Mouse (Mus musculus): Measurements from ENCODE around the gene Tmed8. TPM values are rescaled to one million over a fixed set of nuclear protein-coding genes. Genes with fewer than 3 reads are reported as not detected.

Tmed8 gene
- polyA plus RNA-seq, 1 experiment from 2014 or later, result 2.4 TPM

DNA sequence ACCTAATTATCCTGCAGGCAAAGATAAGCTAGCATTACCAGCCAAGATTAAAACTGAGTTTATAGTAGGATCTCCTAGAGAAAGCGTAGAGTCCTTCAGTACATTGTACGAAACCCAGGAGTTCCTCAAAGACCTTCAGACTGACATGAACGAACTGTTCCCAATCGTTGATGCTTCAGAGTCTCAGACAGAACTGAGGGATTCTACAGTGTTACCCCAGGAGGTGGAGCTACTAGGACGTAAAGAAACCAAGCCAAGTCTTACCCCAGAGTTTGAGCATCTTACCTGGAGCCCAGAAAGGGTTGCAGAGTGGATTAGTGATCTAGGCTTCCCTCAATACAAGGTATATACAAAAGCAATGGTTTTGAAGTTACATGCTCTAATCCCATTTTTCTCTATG is 1.4 kb upstream of the Tmed8 start:
- H3K36me3 ChIP-seq, result no peaks in the 10 kb centered on the region
- no peak overlapping the region for H3K9ac ChIP-seq
- peaks cover 9% of the 10 kb centered on the region; the same call in 1 of the 2 replicates for H3K4me1 ChIP-seq
- no peak for ATAC-seq (ENCODE audit: insufficient number of reproducible peaks, low FRiP score, low TSS enrichment, low read depth)
- WGBS, result 67% methylated on average over 5 of the region's 5 CpGs
- no peak overlapping the region for H3K4me2 ChIP-seq
- no peak overlapping the region for H3K4me3 ChIP-seq
- no peaks in the 10 kb centered on the region for H3K27me3 ChIP-seq
- no peaks in the 10 kb centered on the region for H3K9me3 ChIP-seq
- H3K27ac ChIP-seq, result no peak overlapping the region

DNA sequence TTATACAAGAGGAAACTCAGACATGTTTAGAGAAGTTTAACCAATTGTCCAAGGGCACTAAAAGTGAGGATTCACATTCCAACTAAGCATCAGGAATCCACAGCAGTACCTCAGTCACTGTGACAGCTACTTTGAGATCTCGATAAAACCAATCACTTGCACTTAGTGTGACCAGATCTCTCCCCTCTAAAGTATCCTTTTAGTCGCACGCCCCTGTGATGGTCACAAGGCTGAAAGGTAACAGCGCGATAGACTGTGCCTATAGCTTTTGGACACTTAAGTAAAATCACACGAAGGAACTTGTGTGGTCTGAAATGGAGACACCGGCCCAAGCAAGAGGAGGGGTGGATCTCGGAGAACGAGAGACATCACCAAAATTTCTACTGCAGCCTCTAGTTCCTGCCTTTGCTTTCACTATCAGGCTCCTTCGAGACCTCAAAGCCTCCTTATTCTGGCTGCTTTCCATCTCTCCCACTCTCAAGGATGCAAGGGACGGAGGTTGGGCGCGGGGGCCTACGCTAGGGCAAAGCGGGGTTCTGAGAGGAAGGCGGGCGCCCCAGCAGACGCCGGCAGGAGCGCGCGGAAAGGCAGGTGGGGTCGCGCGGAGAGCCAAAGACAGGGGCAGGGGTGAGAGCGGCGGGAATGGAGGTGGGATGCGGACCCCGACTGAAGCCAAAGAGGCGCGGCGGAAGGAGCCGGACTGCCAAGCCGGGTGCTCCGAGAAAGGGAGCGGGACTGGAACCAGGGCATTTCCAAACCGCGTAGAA is 865 bp downstream of the Tmed8 start, which contains the start of gene Samd15:
TSS of gene Samd15 (plus strand) at position 518 of the 767 bp plus-strand sequence.
- under 1% methylated on average over 38 of the region's 38 CpGs for WGBS
- Histone ChIP-seq H3K36me3 (no peaks in the 10 kb centered on the region), H3K27me3 (no peaks in the 10 kb centered on the region), H3K27ac (peak within 1 kb of the TSS; percentile 83), H3K4me3 (peak within 1 kb of the TSS; percentile 84), H3K4me2 (peak within 1 kb of the TSS; percentile 85), H3K9ac (peak within 1 kb of the TSS; percentile 80), H3K4me1 (peaks cover 9% of the 10 kb centered on the region; the same call in 1 of the 2 replicates), H3K9me3 (no peaks in the 10 kb centered on the region)
- ATAC-seq (ENCODE audit: insufficient number of reproducible peaks, low FRiP score, low TSS enrichment, low read depth), result no peak

DNA sequence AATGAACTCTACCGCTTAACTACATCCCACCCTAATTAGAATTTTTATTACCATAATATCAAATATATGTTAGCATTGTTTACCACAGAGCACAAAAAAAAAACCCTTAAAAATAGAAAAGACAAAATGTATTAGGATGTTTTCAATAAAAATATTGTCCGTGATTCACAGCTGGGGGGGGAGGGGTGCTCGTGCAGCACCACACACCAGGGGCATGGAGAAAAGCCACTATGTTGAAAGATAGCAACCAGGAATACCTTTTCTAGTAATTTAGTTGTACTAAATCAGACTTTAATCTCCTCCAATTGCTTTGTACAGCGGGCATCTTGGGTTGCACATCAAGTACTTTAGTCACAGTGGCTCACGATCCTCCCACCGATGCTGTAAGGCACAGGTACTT is 1.5 kb downstream of the Tmed8 start:
- H3K4me3 ChIP-seq, result peak overlapping the region; percentile 84
- peak overlapping the region; percentile 85 for H3K4me2 ChIP-seq
- ATAC-seq (ENCODE audit: insufficient number of reproducible peaks, low FRiP score, low TSS enrichment, low read depth), result no peak
- H3K27me3 ChIP-seq, result no peaks in the 10 kb centered on the region
- no peaks in the 10 kb centered on the region for H3K9me3 ChIP-seq
- H3K9ac ChIP-seq, result no peak overlapping the region
- H3K36me3 ChIP-seq, result no peaks in the 10 kb centered on the region
- H3K4me1 ChIP-seq, result peaks cover 9% of the 10 kb centered on the region; the same call in 1 of the 2 replicates
- no peak overlapping the region for H3K27ac ChIP-seq
- WGBS, result 51% methylated on average over 6 of the region's 6 CpGs

DNA sequence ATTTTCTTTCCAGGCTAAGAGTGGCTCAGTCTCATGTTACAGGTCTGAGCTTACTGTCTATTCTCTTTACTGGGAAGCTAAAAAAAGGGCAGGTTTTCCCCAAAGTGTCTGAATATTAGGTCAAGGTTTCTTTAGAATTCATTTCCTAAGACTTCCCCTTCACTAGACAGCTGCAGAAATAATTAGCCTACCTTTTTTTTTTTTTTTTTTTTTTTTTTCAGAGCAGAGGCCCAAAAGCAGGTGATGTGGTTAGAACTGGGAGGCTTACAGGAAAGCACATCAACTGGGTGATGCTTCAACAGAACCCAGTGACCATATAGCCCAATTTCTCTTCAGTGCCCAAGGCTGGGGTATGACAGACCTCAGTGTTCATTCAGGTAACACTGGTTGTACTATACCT is 3.9 kb downstream of the Tmed8 start:
- H3K4me2 ChIP-seq, result no peak overlapping the region
- H3K4me3 ChIP-seq, result no peak overlapping the region
- no peaks in the 10 kb centered on the region for H3K27me3 ChIP-seq
- H3K36me3 ChIP-seq, result no peaks in the 10 kb centered on the region
- no peaks in the 10 kb centered on the region for H3K9me3 ChIP-seq
- no peak overlapping the region for H3K9ac ChIP-seq
- H3K27ac ChIP-seq, result no peak overlapping the region
- no peak for ATAC-seq (ENCODE audit: insufficient number of reproducible peaks, low FRiP score, low TSS enrichment, low read depth)
- peaks cover 9% of the 10 kb centered on the region; the same call in 1 of the 2 replicates for H3K4me1 ChIP-seq

DNA sequence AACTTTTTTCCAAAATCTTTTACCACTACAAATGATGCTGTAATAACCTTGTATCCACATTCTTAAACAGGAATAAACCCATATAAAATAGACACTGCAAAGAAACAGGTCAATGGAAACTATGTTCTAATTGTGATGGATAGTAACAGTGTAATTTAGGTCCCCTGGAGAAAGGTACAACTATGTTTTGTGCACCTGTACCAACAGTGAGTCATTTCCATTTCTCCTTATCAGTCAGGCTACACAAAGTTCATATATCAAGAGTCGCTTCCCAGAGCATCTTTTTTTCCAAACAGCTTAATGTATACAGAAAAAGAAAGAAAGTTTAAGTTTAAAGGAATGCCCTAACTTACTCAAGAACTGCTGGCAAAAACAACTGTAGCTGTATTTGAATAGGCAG is 5.2 kb downstream of the Tmed8 start:
- WGBS, result 86% methylated on average over 1 of the region's 1 CpGs
- Histone ChIP-seq H3K36me3 (no peaks in the 10 kb centered on the region), H3K4me3 (no peak overlapping the region), H3K9ac (no peak overlapping the region), H3K27ac (no peak overlapping the region), H3K9me3 (no peaks in the 10 kb centered on the region), H3K27me3 (no peaks in the 10 kb centered on the region), H3K4me1 (peaks cover 9% of the 10 kb centered on the region; the same call in 1 of the 2 replicates), H3K4me2 (no peak overlapping the region)
- no peak for ATAC-seq (ENCODE audit: insufficient number of reproducible peaks, low FRiP score, low TSS enrichment, low read depth)

DNA sequence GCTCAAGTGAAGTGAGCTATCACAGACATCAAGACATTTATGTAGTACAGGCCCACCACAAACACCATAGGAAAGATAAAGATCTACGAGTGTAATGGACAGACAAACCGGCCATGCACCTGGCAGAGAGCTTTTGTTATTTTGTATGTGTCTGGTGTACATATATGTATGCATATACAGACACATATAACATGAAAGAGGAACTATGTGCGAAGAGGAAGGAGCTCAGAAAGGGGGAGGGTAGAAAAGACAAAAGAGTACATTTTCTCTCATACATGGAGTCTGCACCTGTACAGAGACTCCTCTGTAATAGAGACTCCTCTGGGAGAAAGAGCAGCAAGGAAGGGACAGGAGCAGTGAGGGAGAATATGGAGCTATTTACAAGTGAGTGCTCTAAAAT is 7.2 kb downstream of the Tmed8 start:
- 86% methylated on average over 3 of the region's 3 CpGs for WGBS
- H3K36me3 ChIP-seq, result no peaks in the 10 kb centered on the region
- H3K9ac ChIP-seq, result no peak overlapping the region
- no peak for ATAC-seq (ENCODE audit: insufficient number of reproducible peaks, low FRiP score, low TSS enrichment, low read depth)
- H3K27me3 ChIP-seq, result no peaks in the 10 kb centered on the region
- no peak overlapping the region for H3K4me2 ChIP-seq
- H3K9me3 ChIP-seq, result no peaks in the 10 kb centered on the region
- H3K4me3 ChIP-seq, result no peak overlapping the region
- 0 out of 2 replicates have a peak, but pooled peaks cover 3% of the 10 kb centered on the region for H3K4me1 ChIP-seq
- no peak overlapping the region for H3K27ac ChIP-seq

DNA sequence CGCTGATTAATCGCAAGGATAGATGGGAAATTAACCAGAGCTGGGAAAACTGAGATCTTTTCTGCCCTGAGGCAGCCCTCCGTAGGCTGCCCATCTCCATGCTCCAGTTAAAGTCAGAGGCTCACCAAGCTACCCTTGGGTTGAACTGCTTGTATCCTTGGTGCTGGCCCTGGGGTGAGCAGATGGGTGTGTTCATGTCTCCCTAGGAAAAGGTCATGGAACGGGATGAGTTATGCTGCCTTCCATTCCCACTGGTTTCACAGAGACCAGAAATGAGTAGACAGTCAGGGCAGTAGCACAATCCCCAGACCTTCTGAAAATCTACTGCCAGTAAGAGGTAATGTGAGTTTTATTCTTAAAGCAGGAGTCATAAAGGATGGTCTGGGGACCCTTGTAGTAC is 22.6 kb downstream of the Tmed8 start:
- H3K36me3 ChIP-seq, result peaks cover 12% of the 10 kb centered on the region; the same call in 1 of the 2 replicates
- no peak overlapping the region for H3K27ac ChIP-seq
- H3K4me1 ChIP-seq, result peaks cover 14% of the 10 kb centered on the region; the same call in 1 of the 2 replicates
- ATAC-seq (ENCODE audit: insufficient number of reproducible peaks, low FRiP score, low TSS enrichment, low read depth), result no peak
- H3K4me2 ChIP-seq, result no peak overlapping the region
- no peak overlapping the region for H3K9ac ChIP-seq
- H3K27me3 ChIP-seq, result no peaks in the 10 kb centered on the region
- WGBS, result 97% methylated on average over 4 of the region's 4 CpGs
- no peaks in the 10 kb centered on the region for H3K9me3 ChIP-seq
- no peak overlapping the region for H3K4me3 ChIP-seq

DNA sequence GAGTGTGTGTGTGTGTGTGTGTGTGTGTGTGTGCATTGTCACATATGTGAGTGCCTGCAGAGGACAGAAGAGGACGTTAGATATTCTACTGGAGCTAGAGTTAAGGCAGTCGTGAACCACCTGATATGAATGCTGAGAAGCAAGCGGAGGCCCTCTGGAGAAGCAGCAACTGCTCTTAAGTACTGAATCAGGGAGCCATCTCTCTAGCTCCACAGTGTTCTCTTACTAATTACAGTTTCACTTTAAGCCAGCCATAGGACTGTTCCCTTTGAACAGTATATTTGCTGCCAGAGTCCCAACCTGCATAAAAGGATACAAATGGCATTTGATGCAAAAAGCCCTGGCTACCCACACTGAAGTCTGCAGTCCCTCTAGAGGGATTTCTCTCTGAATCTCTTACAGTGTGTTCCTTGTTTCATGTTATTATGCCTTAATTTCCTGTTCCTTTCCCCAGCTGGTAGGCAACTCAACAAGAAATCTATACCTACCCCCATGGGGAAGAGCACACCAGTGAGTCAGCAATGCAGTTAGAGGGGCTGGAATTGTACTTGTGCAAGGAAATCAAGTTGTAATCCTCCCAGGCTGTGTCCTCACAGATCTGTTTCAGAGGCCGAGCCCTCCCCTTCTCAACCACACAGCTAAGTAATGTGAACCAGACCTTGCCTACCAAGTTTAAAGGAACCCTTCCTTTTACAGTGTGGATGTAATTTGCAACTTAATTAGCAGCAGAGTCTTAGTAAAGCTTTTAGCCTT is 24.9 kb downstream of the Tmed8 start:
- Histone ChIP-seq H3K27ac (peak overlapping the region; percentile 57), H3K4me2 (no peak overlapping the region), H3K9ac (no peak overlapping the region), H3K4me3 (no peak overlapping the region), H3K9me3 (no peaks in the 10 kb centered on the region), H3K4me1 (peaks cover 14% of the 10 kb centered on the region; the same call in 1 of the 2 replicates), H3K27me3 (no peaks in the 10 kb centered on the region), H3K36me3 (peaks cover 31% of the 10 kb centered on the region)
- WGBS, result 54% methylated on average over 4 of the region's 4 CpGs
- ATAC-seq (ENCODE audit: insufficient number of reproducible peaks, low FRiP score, low TSS enrichment, low read depth), result no peak

DNA sequence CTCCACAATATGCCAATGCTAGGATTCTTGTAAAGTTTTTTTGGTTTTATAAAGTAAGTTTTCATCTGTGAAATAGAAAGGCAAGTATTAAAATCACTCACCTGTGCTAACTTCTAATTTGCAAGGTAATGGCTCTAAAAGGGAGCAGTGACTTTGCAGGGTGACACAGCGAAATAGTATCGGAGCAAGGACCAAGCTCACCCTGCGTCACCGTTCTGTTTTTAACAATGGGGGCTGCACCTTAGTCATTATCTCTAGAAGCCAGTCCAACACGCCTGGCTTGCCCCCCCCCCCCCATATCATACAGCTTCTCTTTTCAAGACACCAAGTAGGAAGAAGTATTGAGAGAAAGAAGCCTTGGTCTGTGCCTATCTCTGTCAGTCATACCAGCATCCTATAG is 39.4 kb downstream of the Tmed8 start:
- H3K9ac ChIP-seq, result no peak overlapping the region
- no peaks in the 10 kb centered on the region for H3K4me1 ChIP-seq
- 92% methylated on average over 5 of the region's 5 CpGs for WGBS
- H3K4me3 ChIP-seq, result no peak overlapping the region
- no peaks in the 10 kb centered on the region for H3K27me3 ChIP-seq
- peaks cover 26% of the 10 kb centered on the region for H3K36me3 ChIP-seq
- H3K4me2 ChIP-seq, result no peak overlapping the region
- no peak overlapping the region for H3K27ac ChIP-seq
- no peak for ATAC-seq (ENCODE audit: insufficient number of reproducible peaks, low FRiP score, low TSS enrichment, low read depth)
- H3K9me3 ChIP-seq, result no peaks in the 10 kb centered on the region

DNA sequence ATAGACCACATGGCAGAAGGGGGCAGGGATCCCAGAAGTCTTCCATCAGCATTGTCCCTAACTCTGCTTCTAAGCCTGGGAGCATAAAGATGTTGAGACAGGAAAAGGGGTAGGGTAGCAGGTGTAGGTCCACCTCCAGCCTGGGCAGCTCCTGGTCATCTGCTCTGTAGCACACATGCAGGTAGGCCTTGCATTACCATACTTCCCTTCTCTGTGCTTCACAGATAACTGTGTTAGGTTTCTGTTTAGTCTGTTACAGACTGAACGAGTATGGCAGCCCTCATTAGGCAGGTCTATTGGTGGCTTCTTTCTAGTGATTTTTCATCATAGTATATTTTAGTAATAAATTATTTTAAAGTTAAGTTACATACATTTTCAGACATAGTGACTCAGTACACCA is 39.9 kb downstream of the Tmed8 start:
- 76% methylated on average over 1 of the region's 1 CpGs for WGBS
- no peaks in the 10 kb centered on the region for H3K4me1 ChIP-seq
- no peak for ATAC-seq (ENCODE audit: insufficient number of reproducible peaks, low FRiP score, low TSS enrichment, low read depth)
- H3K9ac ChIP-seq, result no peak overlapping the region
- no peaks in the 10 kb centered on the region for H3K9me3 ChIP-seq
- no peak overlapping the region for H3K27ac ChIP-seq
- peaks cover 31% of the 10 kb centered on the region for H3K36me3 ChIP-seq
- H3K4me2 ChIP-seq, result no peak overlapping the region
- H3K27me3 ChIP-seq, result no peaks in the 10 kb centered on the region
- H3K4me3 ChIP-seq, result no peak overlapping the region

DNA sequence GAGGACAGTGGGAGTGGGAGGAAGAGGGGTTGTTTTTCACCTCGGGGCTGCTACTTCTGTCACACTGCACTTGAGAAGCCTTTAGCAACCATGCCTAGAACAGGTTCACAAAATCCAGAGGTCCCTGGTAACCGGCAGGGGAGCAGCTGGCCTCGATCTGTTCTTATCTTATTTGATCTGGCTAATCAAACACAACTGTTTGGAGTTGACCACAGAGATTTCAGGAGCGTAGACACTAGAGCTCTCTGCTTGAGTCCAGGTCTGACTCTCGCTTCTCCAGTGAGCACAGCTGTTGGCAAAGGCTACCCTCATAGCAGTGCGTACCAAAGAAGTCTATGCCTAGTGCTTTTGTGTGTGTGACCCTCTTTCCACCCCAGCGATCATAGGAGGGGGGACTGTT is 42.2 kb downstream of the Tmed8 start:
- WGBS, result 75% methylated on average over 7 of the region's 7 CpGs
- ATAC-seq (ENCODE audit: insufficient number of reproducible peaks, low FRiP score, low TSS enrichment, low read depth), result no peak
- H3K4me1 ChIP-seq, result no peaks in the 10 kb centered on the region
- H3K4me3 ChIP-seq, result no peak overlapping the region
- H3K27ac ChIP-seq, result no peak overlapping the region
- no peaks in the 10 kb centered on the region for H3K27me3 ChIP-seq
- no peaks in the 10 kb centered on the region for H3K9me3 ChIP-seq
- H3K4me2 ChIP-seq, result no peak overlapping the region
- H3K36me3 ChIP-seq, result peaks cover 21% of the 10 kb centered on the region; the same call in 1 of the 2 replicates
- no peak overlapping the region for H3K9ac ChIP-seq

DNA sequence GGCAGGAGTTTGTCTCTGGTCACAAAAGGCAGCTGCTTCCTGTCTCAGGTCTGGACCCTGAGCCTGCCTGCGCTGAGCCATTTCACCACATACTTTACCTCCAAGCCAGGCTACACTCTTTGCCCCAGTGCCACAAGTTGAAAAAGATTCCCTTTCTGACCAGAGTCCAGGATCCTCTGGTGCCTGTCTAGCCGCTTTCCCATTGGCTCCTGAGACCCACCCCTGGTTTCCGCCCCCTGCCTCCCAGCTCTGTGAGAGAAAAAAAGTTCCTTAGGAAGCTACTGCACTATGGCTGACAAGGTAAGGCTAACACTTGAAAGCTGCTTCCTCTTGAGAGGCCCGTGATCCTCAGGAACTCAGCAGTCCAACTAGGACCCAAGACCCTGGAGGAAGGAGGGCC is 42.9 kb downstream of the Tmed8 start:
- Histone ChIP-seq H3K4me3 (no peak overlapping the region), H3K27me3 (no peaks in the 10 kb centered on the region), H3K4me2 (no peak overlapping the region), H3K36me3 (peaks cover 14% of the 10 kb centered on the region; the same call in 1 of the 2 replicates), H3K9ac (no peak overlapping the region), H3K27ac (no peak overlapping the region), H3K9me3 (no peaks in the 10 kb centered on the region), H3K4me1 (no peaks in the 10 kb centered on the region)
- WGBS, result 54% methylated on average over 4 of the region's 4 CpGs
- ATAC-seq (ENCODE audit: insufficient number of reproducible peaks, low FRiP score, low TSS enrichment, low read depth), result no peak
